Mouse (Mus musculus): ENCODE measurements around the gene Phf1.

Gene Phf1

DNA sequence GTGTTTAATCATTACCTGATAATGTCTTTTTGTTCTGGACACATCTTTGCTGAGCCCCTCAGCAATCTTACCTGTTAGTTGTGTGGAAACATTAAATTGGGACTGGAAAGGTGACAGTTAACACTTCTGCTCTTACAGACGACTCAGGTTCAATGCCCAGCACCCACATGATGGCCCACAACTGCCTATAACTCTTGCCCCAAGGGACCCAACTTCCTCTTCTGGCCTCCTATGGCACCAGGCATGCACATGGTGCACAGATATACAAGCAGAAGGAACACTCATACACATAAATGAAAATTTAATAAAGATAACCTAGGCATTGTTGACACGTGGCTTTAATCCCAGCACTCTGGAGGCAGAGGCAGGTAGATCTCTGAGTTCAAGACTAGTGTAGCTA, 46.6 kb downstream of the Phf1 start:
- no peak for DNase-seq (ENCODE audit: inconsistent ontology term)

- DNase-seq (ENCODE audit: inconsistent ontology term) = no peak
Measured at GRCm38 (mm10) chr17:26981050-26981449, 48.2 kb downstream of the Phf1 start.

DNA sequence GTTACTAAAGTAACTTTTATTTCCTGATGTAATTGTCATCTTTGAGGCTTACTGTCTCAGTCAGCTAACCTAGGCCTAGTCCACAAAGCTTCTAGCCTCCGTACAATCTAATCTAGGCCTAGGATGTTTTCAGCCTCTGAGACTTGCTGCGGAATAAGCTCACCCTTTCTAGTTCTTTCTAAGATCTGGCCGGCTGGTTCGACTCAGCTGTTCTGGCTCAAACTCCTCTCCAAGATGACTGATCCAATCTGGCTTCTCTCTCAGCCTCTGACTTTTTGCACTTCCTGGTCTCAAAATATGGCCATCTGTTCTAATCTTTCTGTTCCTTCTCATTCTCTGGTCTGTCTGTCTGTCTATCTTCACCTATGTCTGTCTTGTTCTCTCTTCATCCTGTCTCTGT, 50.5 kb downstream of the Phf1 start:
- no peak for DNase-seq (ENCODE audit: inconsistent ontology term)

GRCm38 (mm10) chr17:26985503-26986179, 52.8 kb downstream of the Phf1 start:
- no peak for DNase-seq (ENCODE audit: inconsistent ontology term)
